Mouse (Mus musculus): ENCODE results near the gene Dus4l.

- TF ChIP-seq CTCF (IDR thresholded peaks at IDR 0.05; ENCODE audit: insufficient read depth, low read length): 0 out of 2 replicates have a peak, but pooled peaks have one; percentile 19
- TF ChIP-seq POLR2A (IDR thresholded peaks at IDR 0.05; ENCODE audit: borderline replicate concordance, extremely low read depth, low read depth, low read length): no peak
Measured at GRCm38 (mm10) chr12:31654965-31655477, 395 bp upstream of the Dus4l start.

All from lung, adult 2 months (tissue).